Mouse (Mus musculus): ENCODE results near the gene C530008M17Rik.

C530008M17Rik gene

GRCm38 (mm10) chr5:76837018-76837417, 180.7 kb downstream of the C530008M17Rik start:
- DNase-seq (ENCODE audit: low read depth, low spot score): no peak

GRCm38 (mm10) chr5:76839786-76840185, 183.5 kb downstream of the C530008M17Rik start:
- DNase-seq (ENCODE audit: low read depth, low spot score): no peak

- no peak for DNase-seq (ENCODE audit: low read depth, low spot score)
Observed at GRCm38 (mm10) chr5:76841859-76842258, 185.5 kb downstream of the C530008M17Rik start.

GRCm38 (mm10) chr5:76843448-76843847, 187.1 kb downstream of the C530008M17Rik start:
- DNase-seq (ENCODE audit: low read depth, low spot score): peak; percentile 74

- no peak for DNase-seq (ENCODE audit: low read depth, low spot score)
Observed at GRCm38 (mm10) chr5:76843851-76844419, 187.6 kb downstream of the C530008M17Rik start.

- DNase-seq (ENCODE audit: low read depth, low spot score): no peak
Observed at GRCm38 (mm10) chr5:76844618-76845186, 188.4 kb downstream of the C530008M17Rik start.

GRCm38 (mm10) chr5:76847106-76847505, 190.8 kb downstream of the C530008M17Rik start:
- DNase-seq (ENCODE audit: low read depth, low spot score): no peak

GRCm38 (mm10) chr5:76851316-76851715, 195.0 kb downstream of the C530008M17Rik start:
- DNase-seq (ENCODE audit: low read depth, low spot score): peak; percentile 57

- DNase-seq (ENCODE audit: low read depth, low spot score): peak; percentile 83
Observed at GRCm38 (mm10) chr5:76853549-76853948, 197.2 kb downstream of the C530008M17Rik start.

GRCm38 (mm10) chr5:76855829-76856600, 199.7 kb downstream of the C530008M17Rik start:
- DNase-seq (ENCODE audit: low read depth, low spot score): no peak

- no peak for DNase-seq (ENCODE audit: low read depth, low spot score)
Observed at GRCm38 (mm10) chr5:76857103-76858015, 201.0 kb downstream of the C530008M17Rik start.

- no peak for DNase-seq (ENCODE audit: low read depth, low spot score)
Observed at GRCm38 (mm10) chr5:76858444-76858843, 202.1 kb downstream of the C530008M17Rik start.

GRCm38 (mm10) chr5:76866819-76867218, 210.5 kb downstream of the C530008M17Rik start:
- no peak for DNase-seq (ENCODE audit: low read depth, low spot score)

- DNase-seq (ENCODE audit: low read depth, low spot score): peak; percentile 58
Observed at GRCm38 (mm10) chr5:76868693-76869286, 212.5 kb downstream of the C530008M17Rik start.

- no peak for DNase-seq (ENCODE audit: low read depth, low spot score)
Observed at GRCm38 (mm10) chr5:76869553-76869952, 213.2 kb downstream of the C530008M17Rik start.

GRCm38 (mm10) chr5:76876106-76876758, 219.9 kb downstream of the C530008M17Rik start:
- no peak for DNase-seq (ENCODE audit: low read depth, low spot score)

- DNase-seq (ENCODE audit: low read depth, low spot score): no peak
Observed at GRCm38 (mm10) chr5:76884107-76884506, 227.8 kb downstream of the C530008M17Rik start.

GRCm38 (mm10) chr5:76887011-76887410, 230.7 kb downstream of the C530008M17Rik start:
- DNase-seq (ENCODE audit: low read depth, low spot score): no peak

- no peak for DNase-seq (ENCODE audit: low read depth, low spot score)
Observed at GRCm38 (mm10) chr5:76892608-76893007, 236.3 kb downstream of the C530008M17Rik start.

- DNase-seq (ENCODE audit: low read depth, low spot score): no peak
Observed at GRCm38 (mm10) chr5:76893084-76893483, 236.8 kb downstream of the C530008M17Rik start.

GRCm38 (mm10) chr5:76902131-76902530, 245.8 kb downstream of the C530008M17Rik start:
- no peak for DNase-seq (ENCODE audit: low read depth, low spot score)

Data from CD4-positive, CD25-positive, alpha-beta regulatory T cell, adult 2 months (primary cell).